Mouse (Mus musculus) limb, embryonic 14.5 days (tissue): ENCODE results near the gene Trpm2. TPM values are rescaled to one million over a fixed set of nuclear protein-coding genes. Genes with fewer than 3 reads are reported as not detected.

ENCODE experiments used
- ATAC-seq: fragments of 200-750 bp; cut with Nextera tagmentation; 2 replicates; pipeline ENCODE4 v1.8.0; 2017; ENCODE audit warnings: low read depth, moderate number of reproducible peaks, moderate TSS enrichment; ENCODE audit not compliant: low FRiP score
- DNase-seq: peaks from one replicate; pipeline ENCODE4 v3.0.0-alpha.2; 2015; ENCODE audit warnings: low spot score
- H3K27ac ChIP-seq: fragments of 300-500 bp; sonication (generic); replicated peaks from 2 replicates; pipeline ENCODE4 v1.5.1; 2014; ENCODE audit warnings: low read depth, mild to moderate bottlenecking, low read length, moderate library complexity, mixed read lengths
- H3K27me3 ChIP-seq: fragments of 300-500 bp; sonication (generic); 2 replicates; pipeline ENCODE4 v1.6.1; 2014; ENCODE audit warnings: low read length, mixed read lengths; ENCODE audit not compliant: control insufficient read depth, insufficient read depth
- H3K36me3 ChIP-seq: fragments of 300-500 bp; sonication (generic); 2 replicates; pipeline ENCODE4 v1.6.1; 2014; ENCODE audit warnings: mild to moderate bottlenecking, low read length, moderate library complexity, mixed read lengths; ENCODE audit not compliant: control insufficient read depth, insufficient read depth
- H3K4me1 ChIP-seq: fragments of 300-500 bp; sonication (generic); 2 replicates; pipeline ENCODE4 v1.6.1; 2014; ENCODE audit warnings: antibody characterized with exemption, low read length, mixed read lengths; ENCODE audit not compliant: control insufficient read depth, insufficient read depth
- H3K4me2 ChIP-seq: fragments of 300-500 bp; sonication (generic); replicated peaks from 2 replicates; pipeline ENCODE4 v1.6.1; 2014; ENCODE audit warnings: low read depth, mild to moderate bottlenecking, low read length, moderate library complexity; ENCODE audit not compliant: severe bottlenecking
- H3K4me3 ChIP-seq: fragments of 300-500 bp; sonication (generic); replicated peaks from 2 replicates; pipeline ENCODE4 v1.5.1; 2014; ENCODE audit warnings: low read length
- H3K9ac ChIP-seq: fragments of 300-500 bp; sonication (generic); 2 replicates; pipeline ENCODE4 v1.6.1; 2014; ENCODE audit warnings: mild to moderate bottlenecking, low read depth, low read length, moderate library complexity; ENCODE audit not compliant: severe bottlenecking
- H3K9me3 ChIP-seq: fragments of 300-500 bp; sonication (generic); 2 replicates; pipeline ENCODE4 v1.6.1; 2016; ENCODE audit warnings: low read length; ENCODE audit not compliant: control insufficient read depth
- POLR2A ChIP-seq: fragments of 200-500 bp; IDR thresholded peaks from 2 replicates; pipeline ENCODE4 v1.8.0; 2012; ENCODE audit warnings: inconsistent platforms, mild to moderate bottlenecking, moderate library complexity, borderline replicate concordance; ENCODE audit not compliant: insufficient read depth, insufficient read length; ENCODE audit errors: extremely low read depth
- WGBS: fragments of 180-500 bp; shearing (Covaris S2); extraction: QIAGEN DNeasy Blood & Tissue Kit; methylation state at CpG from one replicate; pipeline ENCODE4 v1.1.7; 2014; 5-methylcytosine and 5-hydroxymethylcytosine counted together
- polyA plus RNA-seq, 2 experiments: library from polyadenylated mRNA; depleted of rRNA in 1 of 2; stranded (reverse) in 1 of 2; unstranded in 1 of 2; fragments of >200 nt; fragmentation: Nextera tagmentation in 1 of 2; extraction: Ambion mirVana in 1 of 2; gene quantifications; 2 replicates each; pipeline versions ENCODE4 v1.2.1 to v1.2.3; 2012 to 2014

Gene Trpm2
- polyA plus RNA-seq, 2 experiments = 0.39 to 0.41 TPM

- ATAC-seq (no peak), DNase-seq (no peak)
- Histone ChIP-seq H3K27me3 (no peaks in the 10 kb centered on the region), H3K9ac (no peak overlapping the region), H3K27ac (no peak overlapping the region), H3K4me1 (peaks cover 3% of the 10 kb centered on the region), H3K9me3 (no peaks in the 10 kb centered on the region), H3K4me2 (no peak overlapping the region), H3K36me3 (peaks cover 74% of the 10 kb centered on the region), H3K4me3 (no peak overlapping the region)
- no peak for TF ChIP-seq POLR2A
- WGBS = 89% methylated on average over 11 of the region's 11 CpGs
Measured at GRCm38 (mm10) chr10:78001796-78002195, 31.4 kb upstream of the Trpm2 start.

GRCm38 (mm10) chr10:78000200-78000599 lies 29.8 kb upstream of the Trpm2 start:
- Histone ChIP-seq H3K9me3 (no peaks in the 10 kb centered on the region), H3K36me3 (peaks cover 87% of the 10 kb centered on the region), H3K4me2 (no peak overlapping the region), H3K27me3 (no peaks in the 10 kb centered on the region), H3K27ac (no peak overlapping the region), H3K9ac (no peak overlapping the region), H3K4me1 (no peaks in the 10 kb centered on the region), H3K4me3 (no peak overlapping the region)
- no peak for DNase-seq
- no peak for ATAC-seq
- TF ChIP-seq POLR2A = no peak
- WGBS = 85% methylated on average over 5 of the region's 5 CpGs

GRCm38 (mm10) chr10:77995639-77996038 lies 25.3 kb upstream of the Trpm2 start:
- Histone ChIP-seq H3K4me3 (no peak overlapping the region), H3K27me3 (no peaks in the 10 kb centered on the region), H3K4me1 (no peaks in the 10 kb centered on the region), H3K27ac (no peak overlapping the region), H3K9ac (no peak overlapping the region), H3K4me2 (no peak overlapping the region), H3K9me3 (no peaks in the 10 kb centered on the region), H3K36me3 (peaks cover 95% of the 10 kb centered on the region)
- no peak for TF ChIP-seq POLR2A
- no peak for ATAC-seq
- 90% methylated on average over 3 of the region's 3 CpGs for WGBS
- no peak for DNase-seq

GRCm38 (mm10) chr10:77985775-77986174 lies 15.4 kb upstream of the Trpm2 start:
- no peak for TF ChIP-seq POLR2A
- no peak overlapping the region for H3K4me2 ChIP-seq
- H3K27me3 ChIP-seq = no peaks in the 10 kb centered on the region
- no peak overlapping the region for H3K9ac ChIP-seq
- H3K4me3 ChIP-seq = no peak overlapping the region
- ATAC-seq = no peak
- 83% methylated on average over 5 of the region's 5 CpGs for WGBS
- H3K36me3 ChIP-seq = peaks cover 53% of the 10 kb centered on the region
- no peaks in the 10 kb centered on the region for H3K9me3 ChIP-seq
- no peak for DNase-seq
- no peak overlapping the region for H3K27ac ChIP-seq
- no peaks in the 10 kb centered on the region; the same call in 1 of the 2 replicates for H3K4me1 ChIP-seq

- peaks cover 42% of the 10 kb centered on the region for H3K36me3 ChIP-seq
- H3K9me3 ChIP-seq = no peaks in the 10 kb centered on the region
- no peaks in the 10 kb centered on the region; the same call in 1 of the 2 replicates for H3K4me1 ChIP-seq
- H3K27me3 ChIP-seq = no peaks in the 10 kb centered on the region
- no peak overlapping the region for H3K4me3 ChIP-seq
- no peak for TF ChIP-seq POLR2A
- ATAC-seq (peak; percentile 80), DNase-seq (peak; percentile 88)
- no peak overlapping the region for H3K27ac ChIP-seq
- 0% methylated on average over 4 of the region's 4 CpGs for WGBS
- H3K9ac ChIP-seq = no peak overlapping the region
- H3K4me2 ChIP-seq = no peak overlapping the region
Measured at GRCm38 (mm10) chr10:77984660-77985059, 14.3 kb upstream of the Trpm2 start.
